Mouse (Mus musculus) thymus, postnatal 4 days (tissue): ENCODE measurements around the gene Rbks.

Experiments used
- DNase-seq: peaks from one replicate; pipeline ENCODE4 v3.0.0; 2021

Rbks gene

GRCm38 (mm10) chr5:31696971-31697643 lies at the start of gene Rbks:
Gene Rbks (minus strand): TSS chr5:31697627.
- DNase-seq = no peak

- no peak for DNase-seq
Measured at GRCm38 (mm10) chr5:31742521-31743031, 45.1 kb upstream of the Rbks start.

GRCm38 (mm10) chr5:31741931-31742330 lies 44.5 kb upstream of the Rbks start:
- no peak for DNase-seq

- no peak for DNase-seq
Measured at GRCm38 (mm10) chr5:31732644-31733338, 35.4 kb upstream of the Rbks start.

- no peak for DNase-seq
Measured at GRCm38 (mm10) chr5:31727456-31727855, 30.0 kb upstream of the Rbks start.

GRCm38 (mm10) chr5:31725885-31726284 lies 28.5 kb upstream of the Rbks start:
- no peak for DNase-seq

- no peak for DNase-seq
Measured at GRCm38 (mm10) chr5:31724519-31724918, 27.1 kb upstream of the Rbks start.

- no peak for DNase-seq
Measured at GRCm38 (mm10) chr5:31715486-31716150, 18.2 kb upstream of the Rbks start.

- DNase-seq = no peak
Measured at GRCm38 (mm10) chr5:31713841-31714264, 16.4 kb upstream of the Rbks start.

GRCm38 (mm10) chr5:31713280-31713711 lies 15.9 kb upstream of the Rbks start:
- no peak for DNase-seq

- peak; percentile 59 for DNase-seq
Measured at GRCm38 (mm10) chr5:31709389-31709788, 12.0 kb upstream of the Rbks start.

- no peak for DNase-seq
Measured at GRCm38 (mm10) chr5:31706826-31707225, 9.4 kb upstream of the Rbks start.

GRCm38 (mm10) chr5:31704971-31705370 lies 7.5 kb upstream of the Rbks start:
- DNase-seq = no peak

- no peak for DNase-seq
Measured at GRCm38 (mm10) chr5:31699397-31699796, 2.0 kb upstream of the Rbks start.

GRCm38 (mm10) chr5:31698931-31699330 lies 1.5 kb upstream of the Rbks start:
- DNase-seq = no peak

GRCm38 (mm10) chr5:31698297-31698726 lies 885 bp upstream of the Rbks start:
- peak; percentile 89 for DNase-seq

GRCm38 (mm10) chr5:31697644-31698296 lies 343 bp upstream of the Rbks start, which contains the start of gene Babam2:
Gene Babam2 (plus strand): TSS chr5:31697684.
- DNase-seq = peak; percentile 97

GRCm38 (mm10) chr5:31693191-31693590 lies 4.2 kb downstream of the Rbks start:
- DNase-seq = no peak

GRCm38 (mm10) chr5:31687972-31688371 lies 9.5 kb downstream of the Rbks start:
- DNase-seq = no peak

- DNase-seq = no peak
Measured at GRCm38 (mm10) chr5:31686040-31686439, 11.4 kb downstream of the Rbks start.

GRCm38 (mm10) chr5:31682305-31682704 lies 15.1 kb downstream of the Rbks start:
- DNase-seq = no peak

GRCm38 (mm10) chr5:31680183-31680582 lies 17.2 kb downstream of the Rbks start:
- no peak for DNase-seq

- no peak for DNase-seq
Measured at GRCm38 (mm10) chr5:31678000-31678399, 19.4 kb downstream of the Rbks start.
